Mouse (Mus musculus) liver, embryonic 13.5 days (tissue): ENCODE measurements around the gene Napepld. TPM values are rescaled to one million over a fixed set of nuclear protein-coding genes. Genes with fewer than 3 reads are reported as not detected.
"Not testable (repeated sequence)": the region's sequence is repeated elsewhere in the genome, so short reads cannot be mapped to it uniquely, and the experiment has no call there.

ENCODE experiments used
- ATAC-seq: fragments of 200-750 bp; cut with Nextera tagmentation; 2 replicates; pipeline ENCODE4 v1.8.0; 2017; ENCODE audit warnings: low read depth, mild to moderate bottlenecking, moderate number of reproducible peaks, moderate library complexity
- DNase-seq: peaks from one replicate; pipeline ENCODE4 v3.0.0; 2022
- H3K27ac ChIP-seq: fragments of 300-500 bp; sonication (generic); 2 replicates; pipeline ENCODE4 v1.5.1; 2015; ENCODE audit warnings: moderate library complexity, mild to moderate bottlenecking, inconsistent platforms
- H3K27me3 ChIP-seq: fragments of 300-500 bp; sonication (generic); 2 replicates; pipeline ENCODE4 v1.6.1; 2015; ENCODE audit warnings: mild to moderate bottlenecking, inconsistent platforms
- H3K36me3 ChIP-seq: fragments of 300-500 bp; sonication (generic); 2 replicates; pipeline ENCODE4 v1.6.1; 2015; ENCODE audit warnings: mild to moderate bottlenecking, inconsistent platforms
- H3K4me1 ChIP-seq: fragments of 300-500 bp; sonication (generic); replicated peaks from 2 replicates; pipeline ENCODE4 v1.6.1; 2015; ENCODE audit warnings: inconsistent platforms
- H3K4me2 ChIP-seq: fragments of 300-500 bp; sonication (generic); 2 replicates; pipeline ENCODE4 v1.6.1; 2015; ENCODE audit warnings: inconsistent platforms, mild to moderate bottlenecking, moderate library complexity
- H3K4me3 ChIP-seq: fragments of 300-500 bp; sonication (generic); replicated peaks from 2 replicates; pipeline ENCODE4 v1.5.1; 2015; ENCODE audit warnings: mild to moderate bottlenecking, inconsistent platforms
- H3K9ac ChIP-seq: fragments of 300-500 bp; sonication (generic); 2 replicates; pipeline ENCODE4 v1.6.1; 2015; ENCODE audit warnings: mild to moderate bottlenecking, inconsistent platforms
- H3K9me3 ChIP-seq: fragments of 300-500 bp; sonication (generic); replicated peaks from 2 replicates; pipeline ENCODE4 v1.6.1; 2016; ENCODE audit warnings: inconsistent platforms
- WGBS: fragments of 180-500 bp; shearing (Covaris S2); methylation state at CpG from one replicate; pipeline ENCODE4 v1.1.7; 2015; ENCODE audit not compliant: insufficient replicate concordance; 5-methylcytosine and 5-hydroxymethylcytosine counted together
- polyA plus RNA-seq: library from polyadenylated mRNA; unstranded; fragments of >200 nt; fragmentation: Nextera tagmentation; extraction: Ambion mirVana; gene quantifications from 2 replicates; pipeline ENCODE4 v1.2.1, GENCODE M21; 2015

The Napepld gene
- polyA plus RNA-seq, 1 experiment from 2014 or later: 1.2 TPM

GRCm38 (mm10) chr5:21640961-21641360 is 60.2 kb downstream of the Napepld start:
- H3K9ac ChIP-seq: no peak overlapping the region
- peaks cover 19% of the 10 kb centered on the region for H3K4me1 ChIP-seq
- ATAC-seq: no peak
- H3K27ac ChIP-seq: no peak overlapping the region
- H3K36me3 ChIP-seq: no peaks in the 10 kb centered on the region
- peaks cover 25% of the 10 kb centered on the region for H3K27me3 ChIP-seq
- no peaks in the 10 kb centered on the region for H3K9me3 ChIP-seq
- DNase-seq: peak; percentile 11
- no peak overlapping the region for H3K4me3 ChIP-seq
- WGBS: 0% methylated on average over 1 of the region's 1 CpGs
- H3K4me2 ChIP-seq: no peak overlapping the region

GRCm38 (mm10) chr5:21625916-21626315 is 75.3 kb downstream of the Napepld start:
- H3K4me1 ChIP-seq: no peaks in the 10 kb centered on the region
- no peaks in the 10 kb centered on the region for H3K9me3 ChIP-seq
- no peak overlapping the region for H3K4me3 ChIP-seq
- no peaks in the 10 kb centered on the region for H3K36me3 ChIP-seq
- H3K9ac ChIP-seq: no peak overlapping the region
- no peaks in the 10 kb centered on the region for H3K27me3 ChIP-seq
- DNase-seq (no peak), ATAC-seq (no peak)
- no peak overlapping the region for H3K27ac ChIP-seq
- H3K4me2 ChIP-seq: no peak overlapping the region

- no peaks in the 10 kb centered on the region for H3K36me3 ChIP-seq
- H3K9me3 ChIP-seq: no peaks in the 10 kb centered on the region
- no peaks in the 10 kb centered on the region for H3K27me3 ChIP-seq
- DNase-seq: no peak
- no peak overlapping the region for H3K4me3 ChIP-seq
- ATAC-seq: peak; percentile 72
- H3K4me1 ChIP-seq: peaks cover 11% of the 10 kb centered on the region
- H3K9ac ChIP-seq: no peak overlapping the region
- H3K4me2 ChIP-seq: no peak overlapping the region
- 19% methylated on average over 3 of the region's 3 CpGs for WGBS
- no peak overlapping the region for H3K27ac ChIP-seq
These were observed 84.7 kb downstream of the Napepld start for GRCm38 (mm10) chr5:21616450-21617009.

- not testable (repeated sequence) for H3K27me3 ChIP-seq, H3K36me3 ChIP-seq, H3K4me3 ChIP-seq, H3K9ac ChIP-seq, H3K27ac ChIP-seq, ATAC-seq, H3K9me3 ChIP-seq, DNase-seq, H3K4me2 ChIP-seq
- peaks cover 11% of the 10 kb centered on the region for H3K4me1 ChIP-seq
- WGBS: 86% methylated on average over 11 of the region's 11 CpGs
These were observed 86.9 kb downstream of the Napepld start for GRCm38 (mm10) chr5:21614299-21614698.

Other genes starting within 250 kb of the Napepld start
- gene Lrrc17, start 157.8 kb downstream of the Napepld start, polyA plus RNA-seq: 2.4 and 2.5 TPM in 2 replicates
- gene Fbxl13, start 55.8 kb downstream of the Napepld start, polyA plus RNA-seq: 0.13 and 0.22 TPM in 2 replicates
- gene Armc10, start 55.6 kb downstream of the Napepld start, polyA plus RNA-seq: 9.8 and 10.8 TPM in 2 replicates
- gene Pmpcb, start 35.7 kb upstream of the Napepld start, polyA plus RNA-seq: 51.5 and 58.1 TPM in 2 replicates
- 56.8 and 63.1 TPM in 2 replicates for gene Dnajc2, start 83.9 kb upstream of the Napepld start, polyA plus RNA-seq
- 183 and 200 TPM in 2 replicates for gene Psmc2, start 83.9 kb upstream of the Napepld start, polyA plus RNA-seq
- not detected in 2 replicates for gene Slc26a5, start 164.2 kb upstream of the Napepld start, polyA plus RNA-seq